Mouse (Mus musculus): Measurements from ENCODE around the gene Mphosph10. TPM values are rescaled to one million over a fixed set of nuclear protein-coding genes. Genes with fewer than 3 reads are reported as not detected.
A peak's percentile ranks its signal among the peaks of the same experiment; 100 is the strongest.

Mphosph10 gene
- total RNA-seq, 2 experiments from 2014 or later = 19.5 to 27.9 TPM

- peak; percentile 41 for DNase-seq
Measured at GRCm38 (mm10) chr7:64351087-64351486, 41.0 kb downstream of the Mphosph10 start.

GRCm38 (mm10) chr7:64349147-64349861 lies 42.8 kb downstream of the Mphosph10 start:
- DNase-seq = peak; percentile 25

GRCm38 (mm10) chr7:64347813-64348212 lies 44.3 kb downstream of the Mphosph10 start:
- DNase-seq = no peak

GRCm38 (mm10) chr7:64332686-64333085 lies 59.4 kb downstream of the Mphosph10 start:
- peak; percentile 35 for DNase-seq

- DNase-seq = no peak
Measured at GRCm38 (mm10) chr7:64331309-64331708, 60.8 kb downstream of the Mphosph10 start.

GRCm38 (mm10) chr7:64327486-64327885 lies 64.6 kb downstream of the Mphosph10 start:
- DNase-seq = no peak

- DNase-seq = peak; percentile 92
Measured at GRCm38 (mm10) chr7:64326892-64327291, 65.2 kb downstream of the Mphosph10 start.

Other genes with a start within 250 kb of the Mphosph10 start
- gene Trpm1, start 238.4 kb downstream of the Mphosph10 start, total RNA-seq (2021) = under 1 TPM; 0.12 to 0.67 TPM
- 10 to 100 TPM; 20.0 to 20.5 TPM for gene Mtmr10, start 104.6 kb downstream of the Mphosph10 start, total RNA-seq (2021)
- gene Fan1, start 18.2 kb downstream of the Mphosph10 start, total RNA-seq (2021) = 10 to 100 TPM in 1 of 2 experiments, 1 to 10 TPM in 1; 7.3 to 10.9 TPM
- 100 to 1,000 TPM; 150 to 154 TPM for gene Mcee, start 339 bp upstream of the Mphosph10 start, total RNA-seq (2021)
- 1 to 10 TPM; 1.3 to 2.9 TPM for gene Apba2, start 109.4 kb upstream of the Mphosph10 start, total RNA-seq (2021)